Mouse (Mus musculus) left cerebral cortex, adult 11 months (tissue): Measurements from ENCODE around the gene Elavl1.

ENCODE experiments used
- DNase-seq: peaks from one replicate; pipeline ENCODE4 v3.0.0; 2022; ENCODE audit warnings: low spot score

The Elavl1 gene

DNA sequence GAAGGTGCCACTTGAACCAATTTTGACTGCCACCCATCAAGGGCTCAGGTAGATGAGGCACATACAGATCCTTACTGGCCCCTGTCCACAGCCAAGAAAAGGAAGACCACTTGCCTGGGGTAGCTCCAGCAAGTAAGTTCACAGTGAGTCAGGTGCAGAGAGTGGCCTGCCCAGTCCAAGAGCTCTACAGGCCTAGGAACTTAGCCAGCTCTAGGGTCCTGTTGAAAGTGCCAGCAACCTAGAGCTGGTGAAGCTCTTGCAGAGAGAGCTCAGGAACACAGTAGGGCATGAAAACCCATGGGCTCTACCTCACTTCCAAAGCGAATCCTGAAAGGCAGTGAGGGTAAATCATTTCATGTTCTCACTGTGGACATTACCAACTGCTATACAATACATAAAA, 4.8 kb downstream of the Elavl1 start:
- DNase-seq = no peak

DNA sequence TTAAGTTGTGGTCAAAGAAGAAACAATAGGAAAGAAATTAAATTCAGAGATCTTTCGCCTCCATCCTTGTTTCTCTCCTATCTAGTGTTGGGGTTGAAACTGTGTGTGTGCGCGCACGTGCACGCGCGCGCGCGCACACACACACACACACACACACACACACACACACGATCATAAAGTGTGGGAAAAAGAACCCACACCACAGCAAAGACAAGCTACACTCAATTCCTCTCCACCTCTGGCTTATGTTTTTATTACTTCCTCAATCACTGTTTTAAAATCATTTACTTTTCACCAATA, 5.7 kb downstream of the Elavl1 start:
- DNase-seq = no peak

DNA sequence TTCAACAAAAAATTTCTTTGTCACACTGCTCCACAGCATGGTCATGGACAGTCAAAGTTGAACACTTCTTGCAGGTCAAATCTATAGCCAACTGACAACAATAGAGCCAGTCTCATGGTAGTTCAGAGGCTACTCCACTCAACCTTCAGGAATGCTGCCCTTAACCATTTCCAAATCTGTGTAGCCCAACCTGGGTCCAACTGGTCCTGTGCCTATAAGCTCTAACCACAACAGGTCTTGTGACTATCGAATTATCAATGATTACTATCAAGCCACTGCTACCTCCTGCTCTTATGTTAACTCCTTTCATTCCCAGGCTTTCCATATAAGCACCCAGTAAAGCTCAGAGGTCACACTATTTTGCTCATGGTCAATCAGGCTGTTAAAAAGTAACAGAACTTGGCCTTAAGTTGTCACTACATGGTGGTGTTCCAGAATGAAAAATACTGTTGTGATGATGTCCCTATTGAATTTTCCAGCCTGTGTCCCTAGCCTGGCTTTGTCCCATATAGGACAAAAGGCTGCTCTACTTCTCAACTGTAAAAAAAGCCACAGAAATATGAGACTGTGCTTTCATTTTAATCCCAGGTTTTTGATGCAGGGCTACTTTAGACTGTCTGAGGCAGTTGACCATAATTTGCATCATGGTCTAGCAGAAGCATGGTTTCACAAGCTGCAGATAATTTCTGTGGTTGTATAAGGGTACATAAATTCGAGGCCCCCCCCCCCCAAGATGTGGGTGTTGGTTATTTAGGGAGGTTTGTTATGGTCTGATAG, 6.2 kb downstream of the Elavl1 start:
- DNase-seq = no peak

DNA sequence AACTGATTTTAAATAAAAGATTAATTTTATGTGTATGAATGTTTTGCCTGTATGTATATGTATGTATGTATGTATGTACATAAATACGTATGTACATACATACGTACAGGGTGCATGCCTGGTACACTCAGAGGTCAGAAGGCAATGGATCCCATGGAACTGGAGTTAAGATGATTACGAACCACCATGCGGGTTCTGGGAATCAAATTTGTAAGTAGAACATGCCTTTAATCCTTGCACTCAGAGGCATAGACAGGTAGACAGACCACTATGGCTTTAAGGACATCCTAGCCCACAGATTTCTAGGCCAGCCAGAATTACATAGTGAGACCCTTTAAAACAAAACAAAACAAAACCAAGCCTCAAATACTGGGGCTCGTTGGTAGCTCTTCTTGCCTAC, 7.1 kb downstream of the Elavl1 start:
- no peak for DNase-seq

DNA sequence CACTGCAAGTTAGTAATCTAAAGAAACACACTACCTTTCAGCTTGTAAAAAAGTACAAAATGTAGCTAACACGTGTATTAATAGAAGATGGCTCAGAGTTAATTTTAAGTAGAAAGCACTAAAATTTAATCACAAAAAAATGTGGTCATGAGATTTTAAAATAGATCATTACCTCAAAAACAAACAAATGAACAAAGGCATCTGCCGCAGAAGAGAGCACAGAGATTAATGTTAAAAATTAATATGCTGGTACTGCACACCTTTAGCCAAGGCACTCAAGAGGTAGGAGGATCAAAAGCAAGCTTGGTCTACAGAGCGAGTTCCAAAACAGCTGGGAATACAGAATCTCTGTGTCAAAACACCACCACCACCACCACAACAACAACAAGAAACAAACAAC, 10.4 kb downstream of the Elavl1 start:
- DNase-seq = no peak

DNA sequence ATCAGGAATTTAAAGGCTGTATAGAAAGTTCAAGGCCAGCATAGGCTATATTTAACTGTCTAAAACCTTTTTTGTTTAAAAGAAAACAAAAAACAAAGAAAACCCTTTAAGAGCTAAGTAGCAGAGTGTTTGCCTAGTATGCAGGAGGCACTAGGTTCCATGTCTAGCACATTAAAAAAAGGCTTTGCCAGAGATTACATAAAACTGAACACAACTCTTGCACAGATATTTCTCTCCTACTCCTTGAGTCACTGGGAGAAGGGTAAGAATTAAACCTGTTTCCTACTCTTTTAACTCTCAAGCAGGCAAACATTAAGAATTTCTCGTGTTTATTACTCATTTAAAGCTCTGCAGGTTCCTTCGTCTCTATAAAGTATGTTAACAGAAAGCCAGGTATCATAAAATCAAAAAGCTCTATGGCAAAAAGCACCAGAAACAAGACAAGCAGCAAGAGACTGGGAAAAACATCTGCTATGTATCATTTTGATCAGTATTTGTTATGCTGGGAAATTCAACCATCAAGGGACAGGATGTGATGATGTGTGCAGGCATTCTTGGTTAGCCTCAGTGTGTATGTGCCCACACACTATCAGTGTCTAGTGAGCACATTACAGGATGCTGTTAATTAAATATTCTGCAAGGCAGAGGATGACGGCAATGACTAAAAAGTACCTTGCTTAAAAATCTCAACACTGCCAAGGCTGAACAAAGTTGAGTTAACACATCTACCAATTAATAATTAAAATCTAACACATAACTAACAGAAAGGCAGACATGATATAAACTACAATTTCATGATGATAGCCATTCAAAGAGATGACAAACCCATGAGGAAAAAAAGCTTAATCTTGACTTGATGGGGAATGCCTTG, 11.7 kb downstream of the Elavl1 start:
- DNase-seq = no peak

DNA sequence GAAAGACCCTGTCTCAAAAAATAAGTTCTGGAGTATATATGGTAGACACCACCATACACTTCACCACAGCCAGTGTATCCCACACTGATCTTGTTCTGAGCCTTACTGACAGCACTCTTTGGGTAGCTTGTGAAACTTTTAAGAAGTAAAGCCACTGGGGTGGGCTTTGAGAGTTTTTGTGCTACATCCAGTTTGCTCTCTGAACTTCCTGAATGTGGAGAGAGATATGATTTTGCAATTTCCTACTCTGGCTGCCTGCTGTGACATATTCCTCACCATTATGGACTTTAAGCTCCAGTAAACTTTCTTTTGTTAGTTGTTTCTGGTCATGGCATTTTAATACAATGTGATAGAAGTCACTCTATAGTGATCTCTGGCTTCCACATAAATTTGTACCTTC, 13.1 kb downstream of the Elavl1 start:
- no peak for DNase-seq

DNA sequence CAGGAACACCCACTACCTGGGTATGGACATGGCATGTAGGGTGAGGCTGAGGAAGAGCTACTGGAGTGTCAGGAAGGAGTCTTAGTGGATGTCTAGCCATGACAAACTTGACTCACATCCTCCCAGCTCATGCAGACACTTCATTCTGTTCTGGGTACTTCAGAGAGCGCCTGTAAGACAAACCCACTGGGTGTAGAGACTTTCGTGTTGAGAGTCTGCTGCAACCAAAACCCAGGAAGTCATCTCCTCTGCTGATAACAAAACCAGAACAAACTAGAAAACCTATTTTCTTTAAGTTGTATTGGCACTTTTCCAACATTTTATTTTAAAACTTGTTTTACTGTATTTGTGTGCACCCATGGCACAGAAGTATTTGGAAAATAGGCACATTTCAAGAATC, 19.4 kb downstream of the Elavl1 start:
- DNase-seq = no peak

DNA sequence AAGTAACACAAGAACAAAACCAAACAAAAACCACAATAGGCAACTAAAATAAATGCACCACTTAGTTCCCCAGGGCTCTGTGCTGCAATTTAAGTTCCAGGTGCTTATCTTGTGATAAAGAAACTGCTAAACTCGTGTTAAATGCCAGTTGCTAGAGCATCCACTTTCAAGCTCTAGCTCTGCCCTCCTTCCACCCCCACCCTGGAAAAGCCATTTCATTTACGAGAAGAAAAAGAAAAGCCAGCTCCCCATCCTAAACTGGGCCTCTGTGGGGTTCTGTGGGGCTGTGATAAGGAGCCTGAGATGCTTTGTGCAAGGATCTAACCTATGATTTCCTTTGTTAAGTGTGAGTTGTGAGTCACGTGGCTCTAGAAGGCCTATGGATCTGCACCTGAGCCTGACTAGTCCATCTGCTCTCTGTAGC, 21.1 kb downstream of the Elavl1 start:
- no peak for DNase-seq

DNA sequence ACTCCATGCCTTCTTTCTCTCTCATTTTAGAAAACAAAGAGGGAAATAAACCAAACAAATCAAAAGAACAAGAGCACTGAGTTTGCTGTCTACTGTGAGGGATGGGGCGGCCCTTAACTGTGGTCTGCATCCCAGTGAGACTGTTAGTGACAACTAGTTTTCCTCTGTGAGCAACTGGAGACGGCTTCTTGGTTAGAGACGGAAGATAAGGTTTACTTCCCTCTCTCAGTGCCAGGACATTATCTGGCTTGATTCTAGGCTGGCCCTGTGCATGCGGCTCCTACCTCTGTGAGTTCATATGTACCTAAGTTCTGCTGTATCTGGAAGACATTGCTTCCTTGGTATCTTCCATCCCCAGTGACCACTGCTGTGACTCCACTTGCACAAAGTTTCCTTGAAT, 27.4 kb downstream of the Elavl1 start:
- no peak for DNase-seq

DNA sequence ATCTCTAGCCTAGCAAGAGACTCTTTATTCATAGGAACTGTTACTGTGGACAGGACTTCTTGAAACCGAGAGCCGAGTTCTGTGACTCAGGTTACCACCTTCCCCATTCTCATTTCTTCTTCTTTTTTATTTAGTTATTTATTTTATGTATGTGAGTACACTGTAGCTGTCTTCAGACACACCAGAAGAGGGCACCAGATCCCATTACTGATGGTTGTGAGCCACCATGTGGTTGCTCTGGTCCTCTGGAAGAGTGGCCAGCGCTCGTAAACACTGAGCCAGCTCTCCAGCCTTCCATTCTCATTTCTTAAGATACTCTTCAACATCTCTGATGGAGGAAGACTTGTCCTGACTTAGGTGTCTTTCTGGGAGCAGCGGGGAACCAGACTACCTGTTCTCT, 32.5 kb downstream of the Elavl1 start:
- DNase-seq = no peak

DNA sequence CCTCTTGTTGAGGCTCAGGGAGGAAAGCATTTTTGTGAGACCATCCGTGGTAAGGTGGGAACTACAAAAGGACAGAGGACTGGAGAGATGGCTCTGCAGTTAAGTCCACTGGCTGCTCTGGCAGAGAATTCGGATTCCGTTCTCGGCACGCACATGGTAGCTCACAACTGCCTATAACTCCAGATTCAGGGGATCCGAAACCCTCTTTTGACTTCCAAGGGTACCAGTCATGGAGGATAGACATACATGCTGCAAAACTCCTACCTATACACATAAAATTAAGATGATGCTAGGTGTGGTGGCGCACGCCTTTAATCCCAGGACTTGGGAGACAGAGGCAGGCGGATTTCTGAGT, 49.1 kb downstream of the Elavl1 start:
- DNase-seq = no peak

DNA sequence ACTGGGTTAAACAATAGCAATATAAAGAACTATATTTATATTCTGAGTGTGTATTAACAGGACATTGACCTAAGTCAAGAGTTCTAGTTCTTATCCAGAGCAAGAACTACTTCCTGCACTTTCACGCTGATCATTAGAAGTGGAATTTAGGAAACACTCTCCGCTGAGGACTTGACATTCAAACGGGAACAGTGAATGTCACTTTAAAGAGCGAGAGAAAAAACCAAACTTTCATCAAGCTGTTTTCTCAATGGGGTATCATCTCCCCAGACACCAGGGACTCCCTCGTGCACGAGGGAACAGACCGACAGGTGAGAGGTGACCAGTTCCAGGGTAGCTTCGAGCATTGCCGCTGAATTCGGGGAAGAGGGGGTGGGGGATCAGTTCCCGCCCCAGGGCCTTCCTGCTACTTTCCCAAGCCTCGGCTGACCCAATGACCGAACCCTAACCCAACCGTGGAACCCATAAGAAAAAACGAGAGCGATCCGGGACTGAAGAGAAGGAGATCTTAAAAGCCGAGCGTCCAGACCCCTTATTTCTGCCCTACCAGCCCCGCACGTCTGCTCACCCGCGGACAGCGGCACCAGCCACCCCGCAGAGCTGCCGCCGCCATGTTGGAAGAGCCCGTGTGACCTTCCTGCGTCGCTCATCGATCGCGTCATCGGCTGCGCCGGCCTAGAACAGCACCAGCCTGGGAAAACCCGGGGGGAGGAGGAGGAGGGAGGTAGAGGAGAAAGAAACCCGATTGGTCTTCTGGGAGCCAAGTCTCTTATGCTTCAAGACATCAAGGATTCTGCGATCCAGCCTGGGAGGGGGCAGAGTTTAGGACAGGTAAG, 49.7 kb downstream of the Elavl1 start, which contains the start of gene Timm44:
Timm44 (minus strand) TSS at position 639 of the 836 bp plus-strand sequence.
- peak; percentile 94 for DNase-seq

DNA sequence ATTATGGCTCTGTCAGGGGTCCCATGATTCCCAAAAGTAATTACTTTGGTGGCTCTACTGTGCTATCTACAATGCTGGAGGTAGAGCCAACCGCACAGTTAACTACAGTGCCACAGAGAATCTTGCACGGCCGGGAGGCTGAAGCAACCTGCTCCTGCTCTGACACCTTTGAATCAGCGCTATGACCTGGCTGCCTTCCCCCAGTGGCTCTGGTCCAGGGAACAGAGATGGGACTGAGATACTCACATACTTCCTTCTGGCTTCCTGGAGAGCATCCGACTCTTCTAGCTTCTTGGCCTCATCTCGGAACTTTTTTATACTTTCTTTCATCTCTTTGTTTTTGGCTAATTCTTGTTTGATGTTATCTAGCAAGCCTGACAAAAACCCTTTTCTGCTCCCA, 55.6 kb downstream of the Elavl1 start:
- DNase-seq = no peak

DNA sequence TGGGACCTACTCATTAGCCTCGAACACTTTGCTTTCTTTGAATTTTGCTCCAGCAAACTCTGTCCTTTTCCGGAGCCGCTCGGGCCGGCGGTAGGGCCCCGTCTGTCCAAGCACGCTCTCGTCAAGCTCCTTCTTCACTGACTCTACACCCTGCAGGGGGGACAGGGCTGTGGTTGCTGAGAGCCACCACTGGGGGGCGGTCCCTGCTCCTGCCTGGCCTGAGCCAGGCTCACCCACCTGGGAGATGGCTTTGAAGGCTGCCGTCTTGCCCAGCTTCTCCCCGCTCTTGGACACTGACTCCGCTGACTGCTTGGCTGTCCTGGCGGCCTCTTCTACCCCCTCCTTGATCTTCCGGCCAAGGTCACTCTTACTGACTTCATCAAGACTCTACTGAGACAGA, 57.6 kb downstream of the Elavl1 start:
- DNase-seq = no peak

DNA sequence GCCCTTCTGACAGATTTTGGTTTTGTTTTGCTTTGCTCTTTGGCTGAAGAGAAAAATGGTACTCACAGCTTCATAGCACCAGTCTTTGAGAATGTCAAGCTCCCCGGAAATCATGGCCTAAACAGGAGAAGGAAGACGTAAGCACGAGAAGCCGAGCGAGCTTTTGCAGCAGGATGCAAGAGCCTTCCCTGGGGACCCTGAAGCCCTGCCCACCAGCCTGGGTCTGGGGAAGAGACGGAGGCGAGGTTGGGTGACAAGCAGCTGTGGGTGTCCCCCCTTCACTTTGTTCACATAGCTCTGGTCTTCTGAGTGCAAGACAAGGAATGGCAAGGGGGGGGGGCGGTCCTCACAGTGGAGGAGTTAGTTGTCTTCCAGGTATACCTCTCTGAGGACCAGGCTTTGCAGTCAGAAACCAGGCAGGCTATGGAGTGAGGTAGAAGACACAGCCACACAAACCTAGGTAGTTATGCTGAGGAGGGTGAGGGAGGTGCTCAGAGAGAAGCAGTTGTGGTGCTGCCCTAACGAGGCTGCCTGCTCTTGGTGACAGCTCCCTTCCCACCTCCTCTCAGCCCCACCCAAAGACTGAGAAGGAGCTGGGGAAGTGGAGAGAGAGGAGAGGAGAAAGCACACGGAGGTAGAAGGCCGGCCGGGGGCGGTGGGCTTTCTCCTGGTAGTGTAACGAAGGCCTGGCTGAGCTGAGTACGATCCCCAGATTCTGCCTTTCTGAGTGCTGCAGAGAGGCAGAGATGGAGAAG, 59.9 kb downstream of the Elavl1 start:
- no peak for DNase-seq

DNA sequence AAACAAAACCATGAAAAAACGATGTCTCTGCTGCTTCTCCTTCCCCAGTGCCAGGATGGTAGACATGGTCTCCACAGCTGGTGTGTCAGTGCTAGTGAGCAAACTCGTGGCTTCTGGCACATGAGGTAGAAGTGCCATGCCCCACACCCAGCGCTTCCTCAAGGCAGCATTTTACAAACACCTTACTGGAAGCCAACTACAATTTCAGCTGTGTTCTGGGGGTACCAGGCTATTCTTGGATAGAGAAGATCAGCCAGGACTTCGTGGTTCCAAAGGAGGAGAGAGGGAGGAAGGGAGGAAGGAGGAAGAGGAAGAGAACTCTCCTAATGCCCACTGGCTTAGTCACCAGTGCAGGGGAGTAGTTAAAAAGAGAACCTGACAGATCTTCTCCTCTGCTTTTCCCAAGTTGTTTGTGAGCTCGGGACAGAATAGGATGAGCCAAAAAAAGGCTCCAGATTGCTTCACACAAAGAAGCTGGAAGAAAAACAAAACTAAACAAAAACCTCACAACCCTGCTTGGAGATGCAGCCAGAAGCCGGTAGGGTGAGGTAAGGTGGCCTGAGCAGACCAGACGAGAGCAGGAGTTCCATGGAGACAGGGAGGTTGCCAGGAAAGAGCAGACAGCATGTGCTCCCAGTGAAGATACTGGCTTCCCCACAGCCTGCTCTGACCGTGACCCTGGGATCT, 62.0 kb downstream of the Elavl1 start:
- DNase-seq = no peak

DNA sequence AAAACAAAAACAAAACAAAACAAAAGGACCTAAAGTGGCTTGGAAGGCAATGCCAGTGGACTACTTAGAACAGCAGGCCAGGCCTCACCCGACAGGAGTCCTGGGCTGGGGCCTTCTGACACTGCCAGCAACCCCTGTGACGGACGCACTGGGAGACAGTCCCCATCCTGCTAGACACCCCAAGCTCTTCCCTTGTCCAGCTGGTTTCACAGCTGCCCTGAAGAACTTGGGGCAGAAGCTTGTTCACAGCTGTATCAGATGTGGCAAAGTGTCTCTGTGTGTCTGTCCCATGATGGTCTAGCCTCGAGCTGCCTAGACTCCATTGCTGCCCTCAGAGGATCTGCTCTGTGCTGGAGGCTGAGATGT, 65.4 kb downstream of the Elavl1 start:
- DNase-seq = no peak

DNA sequence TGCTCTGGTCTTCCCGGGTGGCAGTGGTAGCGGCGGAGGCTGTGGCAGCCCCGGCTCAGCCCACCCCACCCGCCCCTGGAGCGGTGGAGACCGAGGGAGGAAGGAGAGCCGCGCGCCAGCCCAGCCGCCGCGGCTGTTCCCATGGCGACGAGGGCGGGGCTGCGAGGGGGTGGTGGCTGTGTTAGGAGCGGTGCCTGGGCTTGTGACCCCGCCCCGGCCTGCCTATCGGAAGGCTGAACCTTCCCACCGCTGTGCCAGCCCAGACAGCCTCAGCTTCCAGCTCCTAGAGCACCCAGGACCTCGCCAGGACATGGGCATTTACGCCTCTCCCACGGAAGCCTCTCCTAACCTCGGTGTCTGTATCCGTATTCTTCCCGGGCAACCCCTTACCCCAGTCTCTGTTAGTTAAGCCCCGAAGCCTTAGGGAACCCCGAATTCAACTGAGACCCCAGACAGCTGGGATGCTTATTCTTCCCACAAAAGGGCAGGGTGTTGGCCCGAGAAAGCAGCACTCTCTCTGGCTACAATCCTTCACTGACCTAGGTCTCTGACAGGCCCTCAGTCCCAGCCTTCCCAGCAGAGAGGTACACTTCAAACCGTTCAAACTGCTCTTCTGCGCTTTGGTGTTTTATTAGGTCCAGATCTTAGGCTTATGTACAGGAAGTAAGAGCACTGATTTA, 65.9 kb downstream of the Elavl1 start, which contains the start of gene Ctxn1:
Ctxn1 (minus strand) TSS at position 150 of the 680 bp plus-strand sequence.
- DNase-seq = peak; percentile 90

DNA sequence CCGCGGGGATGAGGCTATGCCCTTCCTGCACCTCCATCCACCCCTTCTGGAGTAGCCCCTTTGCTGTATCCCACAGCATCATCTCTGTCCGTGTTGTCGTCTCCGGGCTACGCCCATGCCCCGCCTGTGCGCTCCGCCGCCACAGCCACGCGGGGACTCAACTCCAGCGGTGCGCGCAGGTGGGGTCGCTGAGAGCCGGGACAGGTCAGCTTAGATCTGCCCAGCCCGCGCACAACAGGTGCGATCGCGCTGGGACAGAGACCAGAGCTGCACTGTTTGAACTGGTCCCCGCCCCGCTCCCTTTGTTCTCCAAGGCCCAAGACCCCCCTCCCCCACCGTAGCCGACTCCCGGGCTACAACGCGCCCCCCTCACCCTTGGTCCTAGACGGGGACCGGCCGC, 66.5 kb downstream of the Elavl1 start:
- no peak for DNase-seq

DNA sequence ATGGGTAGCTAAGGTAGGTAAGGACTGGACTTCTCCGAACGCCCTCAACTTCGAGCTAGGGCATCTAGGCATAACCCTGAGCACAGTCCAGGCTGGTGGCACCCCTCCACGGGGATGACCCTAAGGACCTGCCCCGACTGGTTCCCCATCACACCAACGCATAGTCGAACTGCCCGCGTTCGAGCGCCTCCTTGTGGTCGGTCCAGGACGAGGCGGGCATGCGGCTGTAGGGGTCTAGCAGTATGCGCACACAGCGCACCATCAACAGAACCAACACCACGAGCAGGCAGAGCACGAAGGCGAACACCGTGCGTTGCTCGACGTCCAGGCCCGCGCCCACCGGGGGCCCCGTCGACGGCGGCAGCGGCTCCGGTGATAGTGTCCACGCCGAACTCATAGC, 67.0 kb downstream of the Elavl1 start:
- no peak for DNase-seq
